Mouse (Mus musculus): ENCODE results near the gene Kcnj11.

Kcnj11 gene

GRCm38 (mm10) chr7:46045882-46046281, 54.7 kb downstream of the Kcnj11 start:
- no peak for DNase-seq

GRCm38 (mm10) chr7:46044106-46044505, 56.5 kb downstream of the Kcnj11 start:
- no peak for DNase-seq
